Mouse (Mus musculus): ENCODE results near the gene Vmn1r195. TPM values are rescaled to one million over a fixed set of nuclear protein-coding genes. Genes with fewer than 3 reads are reported as not detected.

The Vmn1r195 gene
- total RNA-seq (2023), result not detected

GRCm38 (mm10) chr13:22270222-22270621 lies at the start of gene Vmn1r195:
Gene Vmn1r195, plus strand, starts transcription at chr13:22270522.

GRCm38 (mm10) chr13:22223060-22223459 lies 47.3 kb upstream of the Vmn1r195 start, which contains the start of gene Vmn1r193:
Gene Vmn1r193, minus strand, starts transcription at chr13:22223160.

GRCm38 (mm10) chr13:22243915-22244314 lies 26.4 kb upstream of the Vmn1r195 start, which contains the start of gene Vmn1r194:
Gene Vmn1r194, plus strand, starts transcription at chr13:22244215.

GRCm38 (mm10) chr13:22289620-22290019 lies 19.3 kb downstream of the Vmn1r195 start, which contains the start of gene Vmn1r196:
Gene Vmn1r196, plus strand, starts transcription at chr13:22289920.

GRCm38 (mm10) chr13:22324289-22324688 lies 54.0 kb downstream of the Vmn1r195 start, which contains the start of gene Vmn1r197:
Gene Vmn1r197, plus strand, starts transcription at chr13:22324589.

Other genes with a start within 250 kb of the Vmn1r195 start
- gene Hist1h2ah, start 235.0 kb upstream of the Vmn1r195 start, total RNA-seq (2023), result 10 to 100 TPM in 1 of 2 experiments, 1 to 10 TPM in 1; 9.5 to 83.4 TPM
- gene Hist1h2bk, start 234.7 kb upstream of the Vmn1r195 start, total RNA-seq (2023), result 100 to 1,000 TPM in 1 of 2 experiments, 10 to 100 TPM in 1; 47.4 to 137 TPM
- 100 to 1,000 TPM in 1 of 2 experiments, 10 to 100 TPM in 1; 55.8 to 104 TPM for gene Hist1h4i, start 229.2 kb upstream of the Vmn1r195 start, total RNA-seq (2023)
- 100 to 1,000 TPM in 1 of 2 experiments, 10 to 100 TPM in 1; 44.9 to 107 TPM for gene Hist1h2ag, start 227.6 kb upstream of the Vmn1r195 start, total RNA-seq (2023)
- 10 to 100 TPM; 39.1 to 88.2 TPM for gene Hist1h2bj, start 227.3 kb upstream of the Vmn1r195 start, total RNA-seq (2023)
- not detected for gene Vmn1r188, start 186.1 kb upstream of the Vmn1r195 start, total RNA-seq (2023)
- gene Vmn1r189, start 164.7 kb upstream of the Vmn1r195 start, total RNA-seq (2023), result not detected
- gene Vmn1r191, start 86.6 kb upstream of the Vmn1r195 start, total RNA-seq (2023), result not detected
- not detected for gene Vmn1r192, start 79.4 kb upstream of the Vmn1r195 start, total RNA-seq (2023)
- not detected for gene Vmn1r193, start 47.4 kb upstream of the Vmn1r195 start, total RNA-seq (2023)
- gene Vmn1r194, start 26.3 kb upstream of the Vmn1r195 start, total RNA-seq (2023), result not detected
- gene Vmn1r196, start 19.4 kb downstream of the Vmn1r195 start, total RNA-seq (2023), result not detected
- gene Vmn1r197, start 54.1 kb downstream of the Vmn1r195 start, total RNA-seq (2023), result not detected
- not detected for gene Vmn1r198, start 79.8 kb downstream of the Vmn1r195 start, total RNA-seq (2023)
- not detected for gene Vmn1r199, start 109.3 kb downstream of the Vmn1r195 start, total RNA-seq (2023)
- not detected for gene Vmn1r200, start 119.9 kb downstream of the Vmn1r195 start, total RNA-seq (2023)
- not detected for gene Vmn1r201, start 201.4 kb downstream of the Vmn1r195 start, total RNA-seq (2023)
- gene Vmn1r202, start 234.9 kb downstream of the Vmn1r195 start, total RNA-seq (2023), result under 1 TPM in 1 of 2 experiments, not detected in 1; 0.12 TPM
- gene Vmn1r203, start 247.6 kb downstream of the Vmn1r195 start, total RNA-seq (2023), result under 1 TPM in 1 of 2 experiments, not detected in 1; 0.06 TPM